Mouse (Mus musculus) small intestine, adult 2 months (tissue): ENCODE data around the gene Cdcp1.

Source experiments
- CTCF ChIP-seq: fragments of 200-500 bp; IDR thresholded peaks from 2 replicates; pipeline ENCODE4 v1.5.1; 2012; ENCODE audit warnings: low read depth, mild to moderate bottlenecking, control low read depth, inconsistent platforms, low read length, moderate library complexity, mixed read lengths; ENCODE audit not compliant: insufficient replicate concordance, insufficient read length; ENCODE audit errors: extremely low read depth
- POLR2A ChIP-seq: fragments of 200-500 bp; IDR thresholded peaks from 2 replicates; pipeline ENCODE4 v1.6.1; 2012; ENCODE audit warnings: low read depth, mild to moderate bottlenecking, control low read depth, inconsistent platforms, low read length, moderate library complexity

- TF ChIP-seq POLR2A: no peak
- TF ChIP-seq CTCF: no peak
These were observed 65.4 kb downstream of the Cdcp1 start, which contains the start of gene Clec3b for GRCm38 (mm10) chr9:123150241-123151020.
